Mouse (Mus musculus) hindbrain, postnatal 0 days (tissue): Measurements from ENCODE around the gene Trappc6a. TPM values are rescaled to one million over a fixed set of nuclear protein-coding genes. Genes with fewer than 3 reads are reported as not detected.

ENCODE experiments used
- ATAC-seq: fragments of 200-750 bp; cut with Nextera tagmentation; 2 replicates; pipeline ENCODE4 v1.8.0; 2017; ENCODE audit warnings: mild to moderate bottlenecking, moderate TSS enrichment, moderate library complexity
- DNase-seq: peaks from one replicate; pipeline ENCODE4 v3.0.0-alpha.2; 2015; ENCODE audit warnings: low spot score
- H3K27ac ChIP-seq: fragments of 300-500 bp; sonication (generic); 2 replicates; pipeline ENCODE4 v1.5.1; 2014; ENCODE audit warnings: mild to moderate bottlenecking
- H3K27me3 ChIP-seq: fragments of 300-500 bp; sonication (generic); 2 replicates; pipeline ENCODE4 v1.6.1; 2014; ENCODE audit warnings: low read length, mixed read lengths; ENCODE audit not compliant: insufficient read depth
- H3K36me3 ChIP-seq: fragments of 300-500 bp; sonication (generic); 2 replicates; pipeline ENCODE4 v1.6.1; 2014; ENCODE audit warnings: low read length, mixed read lengths; ENCODE audit not compliant: insufficient read depth
- H3K4me1 ChIP-seq: fragments of 300-500 bp; sonication (generic); 2 replicates; pipeline ENCODE4 v1.6.1; 2014; ENCODE audit warnings: antibody characterized with exemption, low read length, mixed read lengths; ENCODE audit not compliant: insufficient read depth
- H3K4me2 ChIP-seq: fragments of 300-500 bp; sonication (generic); 2 replicates; pipeline ENCODE4 v1.6.1; 2014; ENCODE audit warnings: low read depth, mild to moderate bottlenecking, low read length, moderate library complexity, mixed read lengths
- H3K4me3 ChIP-seq: fragments of 300-500 bp; sonication (generic); 2 replicates; pipeline ENCODE4 v1.5.1; 2014; ENCODE audit warnings: low read length
- H3K9ac ChIP-seq: fragments of 300-500 bp; sonication (generic); replicated peaks from 2 replicates; pipeline ENCODE4 v1.6.1; 2014; ENCODE audit warnings: mild to moderate bottlenecking, low read length, moderate library complexity, mixed read lengths
- H3K9me3 ChIP-seq: fragments of 300-500 bp; sonication (generic); 2 replicates; pipeline ENCODE4 v1.6.1; 2016; ENCODE audit warnings: low read length, mixed read lengths
- CTCF ChIP-seq: IDR thresholded peaks from 2 replicates; pipeline ENCODE4 v1.5.1; 2016; ENCODE audit warnings: antibody characterized with exemption, control low read depth, low read depth
- WGBS: fragments of 180-500 bp; shearing (Covaris S2); extraction: QIAGEN DNeasy Blood & Tissue Kit; methylation state at CpG from one replicate; pipeline ENCODE4 v1.1.7; 2014; 5-methylcytosine and 5-hydroxymethylcytosine counted together
- polyA plus RNA-seq: library from polyadenylated mRNA; unstranded; fragments of >200 nt; fragmentation: Nextera tagmentation; extraction: Ambion mirVana; gene quantifications from 2 replicates; pipeline ENCODE4 v1.2.1, GENCODE M21; 2015
- total RNA-seq: library from RNA; depleted of rRNA; stranded (reverse); fragments of >200 nt; gene quantifications from 2 replicates; pipeline ENCODE4 v1.2.3, GENCODE M21; 2014

Gene Trappc6a
- total and polyA plus RNA-seq, 2 experiments from 2014 or later = 42.8 to 46.5 TPM

GRCm38 (mm10) chr7:19462884-19463381 lies 45.3 kb upstream of the Trappc6a start, which contains the start of gene Exoc3l2:
Exoc3l2 (plus strand) TSS chr7:19463331.
- ATAC-seq (no peak), DNase-seq (no peak)
- TF ChIP-seq CTCF = no peak
- Histone ChIP-seq H3K4me2 (no peak within 1 kb of the TSS), H3K9me3 (no peaks in the 10 kb centered on the region), H3K27me3 (no peaks in the 10 kb centered on the region), H3K4me1 (no peaks in the 10 kb centered on the region), H3K36me3 (no peaks in the 10 kb centered on the region), H3K9ac (no peak within 1 kb of the TSS), H3K27ac (no peak within 1 kb of the TSS), H3K4me3 (no peak within 1 kb of the TSS)
- WGBS = 22% methylated on average over 6 of the region's 6 CpGs

- ATAC-seq = peak; percentile 34; the same call in 1 of the 2 replicates
- no peak for DNase-seq
- peaks cover 7% of the 10 kb centered on the region; the same call in 1 of the 2 replicates for H3K27me3 ChIP-seq
Observed at GRCm38 (mm10) chr7:19464367-19465307, 43.6 kb upstream of the Trappc6a start.

GRCm38 (mm10) chr7:19466602-19467145 lies 41.5 kb upstream of the Trappc6a start:
- no peak overlapping the region for H3K4me2 ChIP-seq
- no peak for TF ChIP-seq CTCF
- H3K36me3 ChIP-seq = no peaks in the 10 kb centered on the region
- ATAC-seq (no peak), DNase-seq (no peak)
- H3K4me3 ChIP-seq = no peak overlapping the region
- H3K9me3 ChIP-seq = no peaks in the 10 kb centered on the region
- H3K9ac ChIP-seq = no peak overlapping the region
- no peaks in the 10 kb centered on the region for H3K4me1 ChIP-seq
- 61% methylated on average over 5 of the region's 5 CpGs for WGBS
- no peak overlapping the region for H3K27ac ChIP-seq
- peaks cover 17% of the 10 kb centered on the region for H3K27me3 ChIP-seq

More at GRCm38 (mm10) chr7:19464367-19465307, 43.6 kb upstream of the Trappc6a start:
- 0 out of 2 replicates have a peak overlapping the region, but pooled peaks have one; percentile 5 for H3K4me2 ChIP-seq
- H3K36me3 ChIP-seq = no peaks in the 10 kb centered on the region
- no peaks in the 10 kb centered on the region for H3K9me3 ChIP-seq
- no peak for TF ChIP-seq CTCF
- no peaks in the 10 kb centered on the region for H3K4me1 ChIP-seq
- no peak overlapping the region for H3K27ac ChIP-seq
- WGBS = 17% methylated on average over 22 of the region's 22 CpGs
- no peak overlapping the region for H3K4me3 ChIP-seq
- H3K9ac ChIP-seq = no peak overlapping the region

- 37% methylated on average over 6 of the region's 6 CpGs for WGBS
- no peak for ATAC-seq
- peaks cover 27% of the 10 kb centered on the region for H3K27me3 ChIP-seq
Observed at GRCm38 (mm10) chr7:19467638-19468037, 40.6 kb upstream of the Trappc6a start.

GRCm38 (mm10) chr7:19468279-19468678 lies 39.9 kb upstream of the Trappc6a start:
- no peak for DNase-seq
- no peak for ATAC-seq
- Histone ChIP-seq H3K36me3 (no peaks in the 10 kb centered on the region), H3K27ac (no peak overlapping the region), H3K4me2 (no peak overlapping the region), H3K9ac (no peak overlapping the region), H3K4me1 (no peaks in the 10 kb centered on the region), H3K4me3 (no peak overlapping the region), H3K27me3 (peaks cover 27% of the 10 kb centered on the region), H3K9me3 (no peaks in the 10 kb centered on the region)
- 65% methylated on average over 12 of the region's 12 CpGs for WGBS
- TF ChIP-seq CTCF = no peak

More at GRCm38 (mm10) chr7:19467638-19468037, 40.6 kb upstream of the Trappc6a start:
- DNase-seq = no peak
- Histone ChIP-seq H3K4me2 (no peak overlapping the region), H3K9ac (no peak overlapping the region), H3K4me3 (no peak overlapping the region), H3K27ac (no peak overlapping the region), H3K36me3 (no peaks in the 10 kb centered on the region), H3K9me3 (no peaks in the 10 kb centered on the region), H3K4me1 (no peaks in the 10 kb centered on the region)
- no peak for TF ChIP-seq CTCF

- H3K27me3 ChIP-seq = peaks cover 27% of the 10 kb centered on the region
- H3K4me1 ChIP-seq = no peaks in the 10 kb centered on the region
- H3K9ac ChIP-seq = no peak overlapping the region
- no peak for DNase-seq
- TF ChIP-seq CTCF = no peak
- ATAC-seq = no peak
- no peak overlapping the region for H3K4me2 ChIP-seq
- H3K4me3 ChIP-seq = no peak overlapping the region
- no peaks in the 10 kb centered on the region for H3K36me3 ChIP-seq
- H3K9me3 ChIP-seq = no peaks in the 10 kb centered on the region
- 27% methylated on average over 23 of the region's 23 CpGs for WGBS
- H3K27ac ChIP-seq = no peak overlapping the region
Observed at GRCm38 (mm10) chr7:19469404-19469803, 38.8 kb upstream of the Trappc6a start.
